Mouse (Mus musculus) neural tube, embryonic 14.5 days (tissue): ENCODE results near the gene Gm10197. TPM values are rescaled to one million over a fixed set of nuclear protein-coding genes. Genes with fewer than 3 reads are reported as not detected.

ENCODE experiments used
- ATAC-seq: fragments of 200-750 bp; cut with Nextera tagmentation; 2 replicates; pipeline ENCODE4 v1.8.0; 2017; ENCODE audit warnings: low read depth, mild to moderate bottlenecking, moderate TSS enrichment, moderate library complexity
- H3K27ac ChIP-seq: fragments of 300-500 bp; sonication (generic); 2 replicates; pipeline ENCODE4 v1.5.1; 2014; ENCODE audit warnings: low read depth, mild to moderate bottlenecking, control low read depth, low read length, moderate library complexity, mixed read lengths
- H3K27me3 ChIP-seq: fragments of 300-500 bp; sonication (generic); 2 replicates; pipeline ENCODE4 v1.6.1; 2014; ENCODE audit warnings: low read length; ENCODE audit not compliant: control insufficient read depth, insufficient read depth
- H3K36me3 ChIP-seq: fragments of 300-500 bp; sonication (generic); 2 replicates; pipeline ENCODE4 v1.6.1; 2014; ENCODE audit warnings: low read length, mixed read lengths; ENCODE audit not compliant: control insufficient read depth, insufficient read depth
- H3K4me1 ChIP-seq: fragments of 300-500 bp; sonication (generic); 2 replicates; pipeline ENCODE4 v1.6.1; 2014; ENCODE audit warnings: low read length; ENCODE audit not compliant: control insufficient read depth, insufficient read depth
- H3K4me2 ChIP-seq: fragments of 300-500 bp; sonication (generic); 2 replicates; pipeline ENCODE4 v1.6.1; 2014; ENCODE audit warnings: mild to moderate bottlenecking, low read depth, low read length, control low read depth
- H3K4me3 ChIP-seq: fragments of 300-500 bp; sonication (generic); 2 replicates; pipeline ENCODE4 v1.5.1; 2014; ENCODE audit warnings: low read depth, low read length, control low read depth, mixed read lengths
- H3K9ac ChIP-seq: fragments of 300-500 bp; sonication (generic); replicated peaks from 2 replicates; pipeline ENCODE4 v1.6.1; 2014; ENCODE audit warnings: low read depth, mild to moderate bottlenecking, control low read depth, low read length, mixed read lengths
- H3K9me3 ChIP-seq: fragments of 300-500 bp; sonication (generic); 2 replicates; pipeline ENCODE4 v1.6.1; 2016; ENCODE audit warnings: low read length; ENCODE audit not compliant: control insufficient read depth
- WGBS: fragments of 180-500 bp; shearing (Covaris S2); extraction: QIAGEN DNeasy Blood & Tissue Kit; methylation state at CpG from one replicate; pipeline ENCODE4 v1.1.7; 2014; 5-methylcytosine and 5-hydroxymethylcytosine counted together
- polyA plus RNA-seq: library from polyadenylated mRNA; unstranded; fragments of >200 nt; fragmentation: Nextera tagmentation; extraction: Ambion mirVana; gene quantifications from 2 replicates; pipeline ENCODE4 v1.2.1, GENCODE M21; 2014

Gene Gm10197
- polyA plus RNA-seq, 1 experiment from 2014 or later: 8.7 TPM

GRCm38 (mm10) chr19:53355065-53355464 lies 16.5 kb downstream of the Gm10197 start:
- H3K9ac ChIP-seq: no peak overlapping the region
- peaks cover 9% of the 10 kb centered on the region for H3K4me1 ChIP-seq
- no peak overlapping the region for H3K4me3 ChIP-seq
- H3K4me2 ChIP-seq: no peak overlapping the region
- no peak overlapping the region for H3K27ac ChIP-seq
- 83% methylated on average over 16 of the region's 16 CpGs for WGBS
- 0 out of 2 replicates have a peak, but pooled peaks cover 5% of the 10 kb centered on the region for H3K36me3 ChIP-seq
- ATAC-seq: no peak
- H3K9me3 ChIP-seq: no peaks in the 10 kb centered on the region
- no peaks in the 10 kb centered on the region for H3K27me3 ChIP-seq

- WGBS: 79% methylated on average over 7 of the region's 7 CpGs
- H3K36me3 ChIP-seq: 0 out of 2 replicates have a peak, but pooled peaks cover 5% of the 10 kb centered on the region
- no peaks in the 10 kb centered on the region for H3K9me3 ChIP-seq
- ATAC-seq: no peak
- H3K27ac ChIP-seq: no peak overlapping the region
- H3K4me3 ChIP-seq: no peak overlapping the region
- no peaks in the 10 kb centered on the region for H3K27me3 ChIP-seq
- H3K9ac ChIP-seq: no peak overlapping the region
- peaks cover 4% of the 10 kb centered on the region for H3K4me1 ChIP-seq
- H3K4me2 ChIP-seq: no peak overlapping the region
These were observed 17.1 kb downstream of the Gm10197 start for GRCm38 (mm10) chr19:53354271-53355000.

GRCm38 (mm10) chr19:53353864-53354263 lies 17.7 kb downstream of the Gm10197 start:
- H3K4me1 ChIP-seq: no peaks in the 10 kb centered on the region
- 88% methylated on average over 7 of the region's 7 CpGs for WGBS
- 0 out of 2 replicates have a peak, but pooled peaks cover 5% of the 10 kb centered on the region for H3K36me3 ChIP-seq
- no peak for ATAC-seq
- no peak overlapping the region for H3K27ac ChIP-seq
- H3K4me2 ChIP-seq: no peak overlapping the region
- no peaks in the 10 kb centered on the region for H3K27me3 ChIP-seq
- no peak overlapping the region for H3K4me3 ChIP-seq
- H3K9ac ChIP-seq: no peak overlapping the region
- no peaks in the 10 kb centered on the region for H3K9me3 ChIP-seq

- no peak overlapping the region for H3K9ac ChIP-seq
- H3K9me3 ChIP-seq: no peaks in the 10 kb centered on the region
- no peak overlapping the region for H3K27ac ChIP-seq
- no peak overlapping the region for H3K4me3 ChIP-seq
- no peak for ATAC-seq
- 70% methylated on average over 14 of the region's 14 CpGs for WGBS
- H3K36me3 ChIP-seq: 0 out of 2 replicates have a peak, but pooled peaks cover under 1% of the 10 kb centered on the region
- H3K4me2 ChIP-seq: no peak overlapping the region
- H3K27me3 ChIP-seq: no peaks in the 10 kb centered on the region
- 0 out of 2 replicates have a peak, but pooled peaks cover 8% of the 10 kb centered on the region for H3K4me1 ChIP-seq
These were observed 25.8 kb downstream of the Gm10197 start for GRCm38 (mm10) chr19:53345766-53346165.

GRCm38 (mm10) chr19:53344062-53344461 lies 27.5 kb downstream of the Gm10197 start:
- Histone ChIP-seq H3K4me1 (peaks cover 8% of the 10 kb centered on the region; the same call in 1 of the 2 replicates), H3K9me3 (no peaks in the 10 kb centered on the region), H3K27ac (no peak overlapping the region; the same call in 1 of the 2 replicates), H3K36me3 (no peaks in the 10 kb centered on the region), H3K9ac (no peak overlapping the region), H3K4me3 (no peak overlapping the region), H3K4me2 (no peak overlapping the region), H3K27me3 (no peaks in the 10 kb centered on the region)
- WGBS: 82% methylated on average over 16 of the region's 16 CpGs
- no peak for ATAC-seq

GRCm38 (mm10) chr19:53343174-53343881 lies 28.2 kb downstream of the Gm10197 start:
- Histone ChIP-seq H3K27me3 (no peaks in the 10 kb centered on the region), H3K9me3 (no peaks in the 10 kb centered on the region), H3K9ac (no peak overlapping the region), H3K4me2 (no peak overlapping the region), H3K36me3 (no peaks in the 10 kb centered on the region), H3K4me1 (peaks cover 8% of the 10 kb centered on the region; the same call in 1 of the 2 replicates), H3K4me3 (no peak overlapping the region), H3K27ac (no peak overlapping the region)
- no peak for ATAC-seq
- WGBS: 92% methylated on average over 13 of the region's 13 CpGs

GRCm38 (mm10) chr19:53340423-53340822 lies 31.1 kb downstream of the Gm10197 start:
- ATAC-seq: no peak
- H3K4me2 ChIP-seq: peak overlapping the region; percentile 12; the same call in 1 of the 2 replicates

GRCm38 (mm10) chr19:53335241-53335640 lies 36.3 kb downstream of the Gm10197 start:
- peaks cover 4% of the 10 kb centered on the region for H3K4me1 ChIP-seq
- no peak overlapping the region for H3K4me2 ChIP-seq
- H3K9ac ChIP-seq: no peak overlapping the region
- H3K36me3 ChIP-seq: peaks cover 3% of the 10 kb centered on the region; the same call in 1 of the 2 replicates
- WGBS: 94% methylated on average over 9 of the region's 9 CpGs
- ATAC-seq: no peak
- no peaks in the 10 kb centered on the region for H3K9me3 ChIP-seq
- no peak overlapping the region for H3K27ac ChIP-seq
- H3K4me3 ChIP-seq: no peak overlapping the region
- H3K27me3 ChIP-seq: no peaks in the 10 kb centered on the region

More at GRCm38 (mm10) chr19:53340423-53340822, 31.1 kb downstream of the Gm10197 start:
- 27% methylated on average over 6 of the region's 6 CpGs for WGBS
- H3K9me3 ChIP-seq: no peaks in the 10 kb centered on the region
- H3K9ac ChIP-seq: no peak overlapping the region
- no peak overlapping the region for H3K27ac ChIP-seq
- H3K4me3 ChIP-seq: no peak overlapping the region
- peaks cover 5% of the 10 kb centered on the region; the same call in 1 of the 2 replicates for H3K4me1 ChIP-seq
- H3K27me3 ChIP-seq: no peaks in the 10 kb centered on the region
- no peaks in the 10 kb centered on the region for H3K36me3 ChIP-seq

GRCm38 (mm10) chr19:53333730-53334129 lies 37.8 kb downstream of the Gm10197 start:
- H3K27ac ChIP-seq: no peak overlapping the region
- no peak overlapping the region for H3K4me3 ChIP-seq
- peaks cover 3% of the 10 kb centered on the region; the same call in 1 of the 2 replicates for H3K36me3 ChIP-seq
- peaks cover 5% of the 10 kb centered on the region; the same call in 1 of the 2 replicates for H3K4me1 ChIP-seq
- no peaks in the 10 kb centered on the region for H3K9me3 ChIP-seq
- no peak overlapping the region for H3K4me2 ChIP-seq
- H3K9ac ChIP-seq: no peak overlapping the region
- WGBS: 92% methylated on average over 6 of the region's 6 CpGs
- no peak for ATAC-seq
- H3K27me3 ChIP-seq: no peaks in the 10 kb centered on the region
